Mouse (Mus musculus) hindbrain, embryonic 14.5 days (tissue): ENCODE data around the gene Adamts2. TPM values are rescaled to one million over a fixed set of nuclear protein-coding genes. Genes with fewer than 3 reads are reported as not detected.

Experiments used
- ATAC-seq: fragments of 200-750 bp; cut with Nextera tagmentation; 2 replicates; pipeline ENCODE4 v1.8.0; 2017; ENCODE audit warnings: moderate number of reproducible peaks, mild to moderate bottlenecking, moderate TSS enrichment, moderate library complexity; ENCODE audit not compliant: low FRiP score
- DNase-seq: peaks from one replicate; pipeline ENCODE4 v3.0.0-alpha.2; 2015; ENCODE audit warnings: low spot score
- H3K27ac ChIP-seq: fragments of 300-500 bp; sonication (generic); 2 replicates; pipeline ENCODE4 v1.5.1; 2014; ENCODE audit warnings: mild to moderate bottlenecking, moderate library complexity
- H3K27me3 ChIP-seq: fragments of 300-500 bp; sonication (generic); 2 replicates; pipeline ENCODE4 v1.6.1; 2014; ENCODE audit warnings: mild to moderate bottlenecking, low read length, mixed read lengths; ENCODE audit not compliant: control insufficient read depth, insufficient read depth
- H3K36me3 ChIP-seq: fragments of 300-500 bp; sonication (generic); replicated peaks from 2 replicates; pipeline ENCODE4 v1.6.1; 2014; ENCODE audit not compliant: control insufficient read depth, insufficient read depth
- H3K4me1 ChIP-seq: fragments of 300-500 bp; sonication (generic); replicated peaks from 2 replicates; pipeline ENCODE4 v1.6.1; 2014; ENCODE audit warnings: antibody characterized with exemption, low read length, mixed read lengths; ENCODE audit not compliant: control insufficient read depth, insufficient read depth
- H3K4me2 ChIP-seq: fragments of 300-500 bp; sonication (generic); replicated peaks from 2 replicates; pipeline ENCODE4 v1.6.1; 2014; ENCODE audit warnings: mild to moderate bottlenecking, moderate library complexity
- H3K4me3 ChIP-seq: fragments of 300-500 bp; sonication (generic); replicated peaks from 2 replicates; pipeline ENCODE4 v1.5.1; 2014; ENCODE audit warnings: mild to moderate bottlenecking, low read length
- H3K9ac ChIP-seq: fragments of 300-500 bp; sonication (generic); 2 replicates; pipeline ENCODE4 v1.6.1; 2014
- H3K9me3 ChIP-seq: fragments of 300-500 bp; sonication (generic); 2 replicates; pipeline ENCODE4 v1.6.1; 2016; ENCODE audit warnings: low read length; ENCODE audit not compliant: control insufficient read depth
- WGBS: fragments of 180-500 bp; shearing (Covaris S2); extraction: QIAGEN DNeasy Blood & Tissue Kit; methylation state at CpG from one replicate; pipeline ENCODE4 v1.1.7; 2014; 5-methylcytosine and 5-hydroxymethylcytosine counted together
- polyA plus RNA-seq: library from polyadenylated mRNA; unstranded; fragments of >200 nt; fragmentation: Nextera tagmentation; extraction: Ambion mirVana; gene quantifications from 2 replicates; pipeline ENCODE4 v1.2.1, GENCODE M21; 2014

Adamts2 gene
- 6.3 and 6.8 TPM in 2 replicates for polyA plus RNA-seq

DNA sequence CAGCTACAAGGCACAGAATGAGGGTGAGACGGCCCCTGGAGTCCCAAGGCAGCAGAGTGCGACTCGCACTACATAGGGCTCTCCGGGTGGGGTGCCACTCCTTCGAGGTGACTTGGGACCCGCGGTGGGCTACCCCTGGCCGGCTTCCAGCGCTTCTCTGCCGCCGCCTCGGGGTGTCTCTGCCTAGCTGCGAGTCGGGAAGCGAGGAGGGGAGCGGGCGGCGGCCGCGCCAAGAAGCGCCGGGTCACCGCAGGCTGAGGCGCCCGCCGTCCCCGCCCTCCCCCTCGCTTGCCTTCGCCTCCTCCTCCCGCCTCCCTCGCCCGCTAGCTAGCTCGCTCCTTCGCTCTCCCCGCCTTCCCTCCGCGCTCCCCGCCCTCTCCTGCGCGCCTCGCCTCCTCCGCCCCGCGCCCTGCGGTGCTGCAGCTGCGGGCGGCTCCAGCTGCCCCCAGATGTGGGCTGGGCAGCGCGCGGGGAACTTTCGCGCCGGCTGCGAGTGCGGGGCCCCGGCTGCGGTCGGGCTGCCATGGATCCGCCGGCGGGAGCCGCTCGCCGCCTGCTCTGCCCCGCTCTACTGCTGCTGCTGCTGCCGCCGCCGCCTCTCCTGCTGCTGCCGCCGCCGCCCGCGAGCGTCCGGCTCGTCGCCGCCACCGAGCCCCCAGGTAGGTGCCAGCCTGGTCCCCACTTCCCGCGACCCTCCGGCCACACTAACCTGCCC, at the start of gene Adamts2:
Gene Adamts2, plus strand, starts transcription at position 444 of the 715 bp plus-strand sequence.
- Histone ChIP-seq H3K4me2 (peak within 1 kb of the TSS; percentile 100), H3K36me3 (no peaks in the 10 kb centered on the region), H3K9ac (peak within 1 kb of the TSS; percentile 62), H3K4me3 (peak within 1 kb of the TSS; percentile 65), H3K27ac (no peak within 1 kb of the TSS), H3K27me3 (peaks cover 58% of the 10 kb centered on the region), H3K9me3 (no peaks in the 10 kb centered on the region), H3K4me1 (peaks cover 15% of the 10 kb centered on the region)
- WGBS, result under 1% methylated on average over 62 of the region's 82 CpGs
- peak; percentile 67 for ATAC-seq
- DNase-seq, result peak; percentile 63

- no peak overlapping the region for H3K4me2 ChIP-seq
- H3K9ac ChIP-seq, result no peak overlapping the region
- no peaks in the 10 kb centered on the region for H3K27me3 ChIP-seq
- H3K4me3 ChIP-seq, result no peak overlapping the region
- DNase-seq (no peak), ATAC-seq (no peak)
- no peak overlapping the region for H3K27ac ChIP-seq
- H3K4me1 ChIP-seq, result no peaks in the 10 kb centered on the region
- H3K9me3 ChIP-seq, result peaks cover 12% of the 10 kb centered on the region; the same call in 1 of the 2 replicates
- 90% methylated on average over 3 of the region's 3 CpGs for WGBS
- no peaks in the 10 kb centered on the region for H3K36me3 ChIP-seq
These were observed 44.8 kb upstream of the Adamts2 start for GRCm38 (mm10) chr11:50557064-50557463.

GRCm38 (mm10) chr11:50559108-50559507, 42.8 kb upstream of the Adamts2 start:
- H3K36me3 ChIP-seq, result no peaks in the 10 kb centered on the region
- no peaks in the 10 kb centered on the region for H3K27me3 ChIP-seq
- no peak overlapping the region for H3K27ac ChIP-seq
- no peak for ATAC-seq
- H3K4me1 ChIP-seq, result no peaks in the 10 kb centered on the region
- DNase-seq, result no peak
- no peak overlapping the region for H3K4me3 ChIP-seq
- H3K9ac ChIP-seq, result no peak overlapping the region
- H3K4me2 ChIP-seq, result no peak overlapping the region
- 30% methylated on average over 4 of the region's 4 CpGs for WGBS
- peaks cover 12% of the 10 kb centered on the region; the same call in 1 of the 2 replicates for H3K9me3 ChIP-seq

DNA sequence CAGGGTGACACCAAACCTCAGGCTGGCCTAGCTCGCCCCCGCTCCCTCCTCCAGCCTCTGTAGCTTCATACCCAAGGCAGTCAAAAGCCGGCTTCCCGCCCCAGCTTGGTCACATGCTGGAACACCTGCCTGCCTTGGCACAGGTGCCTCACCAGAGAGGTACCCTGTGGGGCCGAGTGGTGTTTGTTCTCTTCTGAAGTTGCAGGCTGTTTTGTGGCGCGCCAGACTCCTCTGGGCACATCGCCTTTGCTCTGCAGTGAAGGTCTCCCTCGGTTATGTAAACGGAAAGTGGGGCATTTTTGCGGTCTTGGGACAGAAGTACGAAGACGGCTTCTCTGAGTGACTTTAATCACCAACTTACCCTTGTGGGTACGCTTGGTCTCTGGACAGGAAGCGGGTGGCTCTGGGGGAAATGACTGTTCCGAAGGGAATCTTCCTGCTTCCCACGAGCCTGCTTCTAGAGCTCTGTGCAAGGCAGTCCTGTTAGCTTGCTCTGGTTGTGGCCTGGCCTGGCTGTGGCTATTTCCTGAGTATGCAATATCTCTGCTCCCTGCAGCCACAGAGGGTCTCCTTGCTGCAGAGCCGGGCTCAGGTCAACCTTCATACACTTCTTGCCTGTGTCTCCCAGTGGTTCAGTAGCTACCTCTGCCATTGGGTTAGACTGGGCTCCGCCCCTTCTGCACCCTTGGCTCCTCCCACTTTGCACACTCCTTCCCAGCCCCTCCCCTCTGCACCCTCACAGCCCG, 36.2 kb upstream of the Adamts2 start:
- Histone ChIP-seq H3K4me2 (no peak overlapping the region), H3K4me1 (no peaks in the 10 kb centered on the region), H3K4me3 (no peak overlapping the region), H3K27me3 (no peaks in the 10 kb centered on the region), H3K9ac (no peak overlapping the region), H3K36me3 (no peaks in the 10 kb centered on the region), H3K9me3 (no peaks in the 10 kb centered on the region), H3K27ac (no peak overlapping the region)
- ATAC-seq (no peak), DNase-seq (no peak)
- 84% methylated on average over 20 of the region's 20 CpGs for WGBS

DNA sequence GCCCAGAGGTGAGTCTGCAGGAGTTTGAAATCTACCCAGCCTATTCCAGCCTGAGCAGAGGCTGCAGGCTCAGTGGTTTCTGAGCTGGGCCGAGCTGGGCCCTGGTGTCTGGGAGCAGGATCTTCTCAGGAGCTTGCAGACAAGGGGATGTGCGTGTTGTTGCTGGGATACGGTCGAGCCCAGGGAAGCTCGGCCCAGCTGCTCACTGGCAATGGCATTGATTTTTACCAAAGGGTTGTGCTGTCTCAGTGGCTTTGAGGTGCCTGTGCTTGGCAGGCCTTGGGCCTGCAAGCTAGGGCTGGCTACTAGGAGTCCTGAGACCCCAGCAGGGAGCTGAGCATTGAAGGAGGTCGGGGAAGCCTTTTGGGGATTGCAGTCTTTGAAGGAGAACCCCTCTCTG, 30.4 kb upstream of the Adamts2 start:
- Histone ChIP-seq H3K27me3 (no peaks in the 10 kb centered on the region), H3K36me3 (no peaks in the 10 kb centered on the region), H3K4me2 (no peak overlapping the region), H3K4me3 (no peak overlapping the region), H3K27ac (0 out of 2 replicates have a peak overlapping the region, but pooled peaks have one; percentile 17), H3K9me3 (no peaks in the 10 kb centered on the region), H3K4me1 (no peaks in the 10 kb centered on the region), H3K9ac (no peak overlapping the region)
- WGBS, result 44% methylated on average over 6 of the region's 6 CpGs
- ATAC-seq (peak; percentile 57), DNase-seq (no peak)

GRCm38 (mm10) chr11:50576521-50576920, 25.4 kb upstream of the Adamts2 start:
- DNase-seq, result no peak
- H3K36me3 ChIP-seq, result no peaks in the 10 kb centered on the region
- H3K9ac ChIP-seq, result no peak overlapping the region
- 0 out of 2 replicates have a peak, but pooled peaks cover 5% of the 10 kb centered on the region for H3K9me3 ChIP-seq
- H3K4me1 ChIP-seq, result no peaks in the 10 kb centered on the region
- H3K27me3 ChIP-seq, result no peaks in the 10 kb centered on the region
- ATAC-seq, result no peak
- 64% methylated on average over 4 of the region's 4 CpGs for WGBS
- H3K4me3 ChIP-seq, result no peak overlapping the region
- H3K4me2 ChIP-seq, result no peak overlapping the region
- no peak overlapping the region for H3K27ac ChIP-seq

- H3K9me3 ChIP-seq, result no peaks in the 10 kb centered on the region
- H3K4me3 ChIP-seq, result no peak overlapping the region
- H3K9ac ChIP-seq, result no peak overlapping the region
- no peak overlapping the region for H3K4me2 ChIP-seq
- no peaks in the 10 kb centered on the region for H3K36me3 ChIP-seq
- DNase-seq (no peak), ATAC-seq (no peak)
- H3K27ac ChIP-seq, result no peak overlapping the region
- H3K4me1 ChIP-seq, result no peaks in the 10 kb centered on the region
- no peaks in the 10 kb centered on the region for H3K27me3 ChIP-seq
- WGBS, result 50% methylated on average over 7 of the region's 7 CpGs
These were observed 14.9 kb upstream of the Adamts2 start for GRCm38 (mm10) chr11:50587026-50587425.

- H3K27ac ChIP-seq, result no peak overlapping the region
- H3K9me3 ChIP-seq, result no peaks in the 10 kb centered on the region
- 9% methylated on average over 3 of the region's 3 CpGs for WGBS
- no peaks in the 10 kb centered on the region for H3K36me3 ChIP-seq
- H3K27me3 ChIP-seq, result no peaks in the 10 kb centered on the region
- H3K9ac ChIP-seq, result no peak overlapping the region
- DNase-seq (peak; percentile 77), ATAC-seq (no peak)
- H3K4me3 ChIP-seq, result no peak overlapping the region
- H3K4me1 ChIP-seq, result no peaks in the 10 kb centered on the region
- no peak overlapping the region for H3K4me2 ChIP-seq
These were observed 14.1 kb upstream of the Adamts2 start for GRCm38 (mm10) chr11:50587787-50588186.

- Histone ChIP-seq H3K9me3 (no peaks in the 10 kb centered on the region), H3K4me1 (no peaks in the 10 kb centered on the region), H3K27me3 (no peaks in the 10 kb centered on the region), H3K9ac (no peak overlapping the region), H3K4me3 (no peak overlapping the region), H3K27ac (no peak overlapping the region), H3K4me2 (no peak overlapping the region), H3K36me3 (no peaks in the 10 kb centered on the region)
- DNase-seq (no peak), ATAC-seq (no peak)
- WGBS, result 46% methylated on average over 11 of the region's 11 CpGs
These were observed 12.8 kb upstream of the Adamts2 start for GRCm38 (mm10) chr11:50589060-50589459.
